Mouse (Mus musculus): Measurements from ENCODE around the gene Dqx1. TPM values are rescaled to one million over a fixed set of nuclear protein-coding genes. Genes with fewer than 3 reads are reported as not detected.

Gene Dqx1
- polyA plus RNA-seq, 1 experiment from 2014 or later = 0.64 TPM

- WGBS = under 1% methylated on average over 51 of the region's 51 CpGs
- H3K27ac ChIP-seq (ENCODE audit: poor library complexity, severe bottlenecking) = peak within 1 kb of the TSS; percentile 69
- peaks cover 6% of the 10 kb centered on the region; the same call in 1 of the 2 replicates for H3K36me3 ChIP-seq
- peak within 1 kb of the TSS; percentile 73 for H3K4me3 ChIP-seq
- no peaks in the 10 kb centered on the region for H3K9me3 ChIP-seq (replicated peaks)
- H3K4me1 ChIP-seq (replicated peaks) = peaks cover 43% of the 10 kb centered on the region
- H3K4me2 ChIP-seq = peak within 1 kb of the TSS; percentile 76
- ATAC-seq (ENCODE audit: insufficient number of reproducible peaks, low FRiP score) = peak; percentile 90
- peak within 1 kb of the TSS; percentile 75 for H3K9ac ChIP-seq
- H3K27me3 ChIP-seq (replicated peaks) = peaks cover 67% of the 10 kb centered on the region
Observed at GRCm38 (mm10) chr6:83033249-83034185, 24.1 kb upstream of the Dqx1 start, which contains the start of the genes Dok1 and Loxl3. Dok1 (minus strand) TSS chr6:83033471. Loxl3 (plus strand) TSS chr6:83034173.

GRCm38 (mm10) chr6:83034463-83035055 is 23.1 kb upstream of the Dqx1 start:
- 27% methylated on average over 5 of the region's 5 CpGs for WGBS
- Histone ChIP-seq H3K4me1 (replicated peaks) (peaks cover 46% of the 10 kb centered on the region), H3K27ac (ENCODE audit: poor library complexity, severe bottlenecking) (peak overlapping the region; percentile 8; the same call in 1 of the 2 replicates), H3K27me3 (replicated peaks) (peaks cover 58% of the 10 kb centered on the region), H3K4me2 (peak overlapping the region; percentile 76), H3K9ac (peak overlapping the region; percentile 75; the same call in 1 of the 2 replicates), H3K36me3 (peaks cover 6% of the 10 kb centered on the region; the same call in 1 of the 2 replicates), H3K9me3 (replicated peaks) (no peaks in the 10 kb centered on the region), H3K4me3 (peak overlapping the region; percentile 73)
- ATAC-seq (ENCODE audit: insufficient number of reproducible peaks, low FRiP score) = no peak

- peaks cover 29% of the 10 kb centered on the region for H3K4me1 ChIP-seq (replicated peaks)
- 70% methylated on average over 8 of the region's 8 CpGs for WGBS
- H3K9me3 ChIP-seq (replicated peaks) = no peaks in the 10 kb centered on the region
- no peak overlapping the region for H3K27ac ChIP-seq (ENCODE audit: poor library complexity, severe bottlenecking)
- no peak for ATAC-seq (ENCODE audit: insufficient number of reproducible peaks, low FRiP score)
- H3K27me3 ChIP-seq (replicated peaks) = peaks cover 54% of the 10 kb centered on the region
- H3K9ac ChIP-seq = no peak overlapping the region
- H3K4me3 ChIP-seq = no peak overlapping the region
- no peak overlapping the region for H3K4me2 ChIP-seq
- no peaks in the 10 kb centered on the region for H3K36me3 ChIP-seq
Observed at GRCm38 (mm10) chr6:83037188-83037587, 20.5 kb upstream of the Dqx1 start.

- 11% methylated on average over 24 of the region's 24 CpGs for WGBS
- Histone ChIP-seq H3K27me3 (replicated peaks) (peaks cover 64% of the 10 kb centered on the region), H3K4me1 (replicated peaks) (peaks cover 26% of the 10 kb centered on the region), H3K27ac (ENCODE audit: poor library complexity, severe bottlenecking) (no peak overlapping the region), H3K4me3 (peak overlapping the region; percentile 21), H3K9ac (no peak overlapping the region), H3K9me3 (replicated peaks) (no peaks in the 10 kb centered on the region), H3K36me3 (no peaks in the 10 kb centered on the region), H3K4me2 (peak overlapping the region; percentile 59)
- peak; percentile 75 for ATAC-seq (ENCODE audit: insufficient number of reproducible peaks, low FRiP score)
Observed at GRCm38 (mm10) chr6:83038496-83039012, 19.1 kb upstream of the Dqx1 start.

- no peak overlapping the region for H3K27ac ChIP-seq (ENCODE audit: poor library complexity, severe bottlenecking)
- H3K36me3 ChIP-seq = no peaks in the 10 kb centered on the region
- peaks cover 27% of the 10 kb centered on the region for H3K4me1 ChIP-seq (replicated peaks)
- no peak overlapping the region for H3K4me2 ChIP-seq
- H3K9me3 ChIP-seq (replicated peaks) = no peaks in the 10 kb centered on the region
- peaks cover 62% of the 10 kb centered on the region for H3K27me3 ChIP-seq (replicated peaks)
- 76% methylated on average over 5 of the region's 5 CpGs for WGBS
- no peak for ATAC-seq (ENCODE audit: insufficient number of reproducible peaks, low FRiP score)
- H3K4me3 ChIP-seq = no peak overlapping the region
- no peak overlapping the region for H3K9ac ChIP-seq
Observed at GRCm38 (mm10) chr6:83040601-83041000, 17.0 kb upstream of the Dqx1 start.

GRCm38 (mm10) chr6:83043561-83043960 is 14.1 kb upstream of the Dqx1 start:
- Histone ChIP-seq H3K4me2 (no peak overlapping the region), H3K36me3 (no peaks in the 10 kb centered on the region), H3K4me3 (no peak overlapping the region), H3K9ac (no peak overlapping the region), H3K27ac (ENCODE audit: poor library complexity, severe bottlenecking) (peak overlapping the region; percentile 66; the same call in 1 of the 2 replicates), H3K27me3 (replicated peaks) (peaks cover 59% of the 10 kb centered on the region), H3K4me1 (replicated peaks) (peaks cover 22% of the 10 kb centered on the region), H3K9me3 (replicated peaks) (no peaks in the 10 kb centered on the region)
- WGBS = 56% methylated on average over 6 of the region's 6 CpGs
- no peak for ATAC-seq (ENCODE audit: insufficient number of reproducible peaks, low FRiP score)

GRCm38 (mm10) chr6:83043993-83044392 is 13.7 kb upstream of the Dqx1 start:
- H3K27ac ChIP-seq (ENCODE audit: poor library complexity, severe bottlenecking) = peak overlapping the region; percentile 66
- 82% methylated on average over 5 of the region's 5 CpGs for WGBS
- H3K9me3 ChIP-seq (replicated peaks) = no peaks in the 10 kb centered on the region
- H3K9ac ChIP-seq = no peak overlapping the region
- peaks cover 20% of the 10 kb centered on the region for H3K4me1 ChIP-seq (replicated peaks)
- H3K36me3 ChIP-seq = no peaks in the 10 kb centered on the region
- ATAC-seq (ENCODE audit: insufficient number of reproducible peaks, low FRiP score) = no peak
- H3K27me3 ChIP-seq (replicated peaks) = peaks cover 64% of the 10 kb centered on the region
- H3K4me2 ChIP-seq = no peak overlapping the region
- H3K4me3 ChIP-seq = no peak overlapping the region

GRCm38 (mm10) chr6:83044742-83045141 is 12.9 kb upstream of the Dqx1 start:
- Histone ChIP-seq H3K36me3 (0 out of 2 replicates have a peak, but pooled peaks cover 4% of the 10 kb centered on the region), H3K9me3 (replicated peaks) (no peaks in the 10 kb centered on the region), H3K4me3 (no peak overlapping the region), H3K4me1 (replicated peaks) (peaks cover 20% of the 10 kb centered on the region), H3K4me2 (no peak overlapping the region; the same call in 1 of the 2 replicates), H3K27me3 (replicated peaks) (peaks cover 68% of the 10 kb centered on the region), H3K27ac (ENCODE audit: poor library complexity, severe bottlenecking) (peak overlapping the region; percentile 66), H3K9ac (no peak overlapping the region)
- 29% methylated on average over 9 of the region's 9 CpGs for WGBS
- ATAC-seq (ENCODE audit: insufficient number of reproducible peaks, low FRiP score) = peak; percentile 79

- no peak overlapping the region for H3K4me3 ChIP-seq
- WGBS = 71% methylated on average over 10 of the region's 10 CpGs
Observed at GRCm38 (mm10) chr6:83049367-83049766, 8.3 kb upstream of the Dqx1 start.

GRCm38 (mm10) chr6:83053136-83053960 is 4.3 kb upstream of the Dqx1 start:
- Histone ChIP-seq H3K4me3 (peak overlapping the region; percentile 84), H3K27me3 (replicated peaks) (peaks cover 20% of the 10 kb centered on the region), H3K9ac (peak overlapping the region; percentile 93), H3K36me3 (peaks cover 37% of the 10 kb centered on the region), H3K27ac (ENCODE audit: poor library complexity, severe bottlenecking) (peak overlapping the region; percentile 85), H3K4me1 (replicated peaks) (peaks cover 21% of the 10 kb centered on the region), H3K9me3 (replicated peaks) (no peaks in the 10 kb centered on the region), H3K4me2 (peak overlapping the region; percentile 99)
- WGBS = 1% methylated on average over 26 of the region's 26 CpGs
- no peak for ATAC-seq (ENCODE audit: insufficient number of reproducible peaks, low FRiP score)

More at GRCm38 (mm10) chr6:83049367-83049766, 8.3 kb upstream of the Dqx1 start:
- Histone ChIP-seq H3K4me1 (replicated peaks) (peaks cover 19% of the 10 kb centered on the region), H3K36me3 (peaks cover 19% of the 10 kb centered on the region), H3K9ac (no peak overlapping the region), H3K27me3 (replicated peaks) (peaks cover 40% of the 10 kb centered on the region), H3K9me3 (replicated peaks) (no peaks in the 10 kb centered on the region), H3K4me2 (no peak overlapping the region), H3K27ac (ENCODE audit: poor library complexity, severe bottlenecking) (no peak overlapping the region)
- no peak for ATAC-seq (ENCODE audit: insufficient number of reproducible peaks, low FRiP score)
